Mouse (Mus musculus): Measurements from ENCODE around the gene Rapsn.

DNA sequence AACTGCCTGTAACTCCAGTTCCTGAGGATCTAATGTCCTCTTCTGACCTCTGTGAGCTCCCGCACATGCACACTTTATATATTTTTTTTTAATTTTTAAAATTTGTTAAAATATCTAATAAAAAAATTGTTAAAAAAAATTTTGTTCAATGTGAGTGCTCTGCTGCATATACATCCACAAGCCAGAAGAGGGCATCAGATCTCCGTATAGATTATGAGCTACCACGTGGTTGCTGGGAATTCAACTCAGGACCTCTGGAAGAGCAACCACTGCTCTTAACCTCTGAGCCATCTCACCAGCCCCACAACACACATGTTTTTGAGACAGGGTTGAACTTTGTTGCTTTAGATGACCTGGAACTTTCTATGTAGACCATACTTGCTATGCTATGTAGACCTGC lies 2.4 kb upstream of the Rapsn start:
- TF ChIP-seq TCF12 (IDR thresholded peaks at IDR 0.05; ENCODE audit: low read depth, low read length), result no peak
- peak; percentile 68 for TF ChIP-seq RAD21 (IDR thresholded peaks at IDR 0.05; ENCODE audit: low read depth, low read length)
- peak; percentile 77 for TF ChIP-seq MXI1 (IDR thresholded peaks at IDR 0.05; ENCODE audit: low read depth, low read length)
- TF ChIP-seq GATA1 (IDR thresholded peaks at IDR 0.05; ENCODE audit: low read depth, low read length), result peak; percentile 46; the same call in 1 of the 2 replicates
- no peak for TF ChIP-seq POLR2A (IDR thresholded peaks at IDR 0.05; ENCODE audit: control insufficient read depth in 1 of 2, insufficient read depth in 1 of 2, low read depth in 1 of 2, low read length in 2 of 2, poor library complexity in 1 of 2)
- no peak for TF ChIP-seq TAL1 (IDR thresholded peaks at IDR 0.05; ENCODE audit: low read length)
- peak; percentile 29 to 64 (median 37) for TF ChIP-seq CTCF (IDR thresholded peaks at IDR 0.05 in 2 of 3, conservative IDR thresholded peaks at IDR 0.05 in 1 of 3; ENCODE audit: control insufficient read depth in 1 of 3, insufficient read depth in 1 of 3, low read depth in 2 of 3, low read length in 3 of 3, poor library complexity in 1 of 3, severe bottlenecking in 1 of 3)
- peak; percentile 87 for TF ChIP-seq USF1 (IDR thresholded peaks at IDR 0.05; ENCODE audit: low read depth, low read length)
- peak; percentile 59 for TF ChIP-seq SMC3 (IDR thresholded peaks at IDR 0.05; ENCODE audit: low read depth, low read length)
- peak; percentile 93 for TF ChIP-seq MAX (IDR thresholded peaks at IDR 0.05; ENCODE audit: low read length)

All from MEL (cell line).